Mouse (Mus musculus): ENCODE measurements around the gene Osbpl9.

DNA sequence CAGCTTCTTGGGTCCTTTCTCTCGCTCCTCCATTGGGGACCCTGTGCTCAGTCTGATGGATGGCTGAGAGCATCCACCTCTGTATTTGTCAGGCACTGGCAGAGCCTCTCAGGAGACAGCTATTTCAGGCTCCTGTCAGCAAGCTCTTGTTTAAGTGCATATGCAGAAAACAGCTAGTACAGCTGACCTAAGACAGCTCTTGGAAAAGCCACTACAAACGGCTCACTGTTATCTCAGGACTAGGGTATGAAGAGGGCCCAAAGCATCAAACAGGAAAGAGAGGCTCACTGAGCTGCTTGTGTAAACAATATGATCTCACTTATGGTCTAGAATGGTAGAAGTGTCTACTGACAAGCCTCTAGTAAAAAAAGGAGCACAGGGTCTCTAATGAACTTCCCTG is 107.8 kb downstream of the Osbpl9 start:
- no peak for TF ChIP-seq GABPA (IDR thresholded peaks at IDR 0.05; ENCODE audit: insufficient replicate concordance, low read depth, low read length)
- TF ChIP-seq EP300 (IDR thresholded peaks at IDR 0.05; ENCODE audit: low read length): no peak
- TF ChIP-seq HCFC1 (IDR thresholded peaks at IDR 0.05; ENCODE audit: low read depth, low read length): no peak
- no peak for TF ChIP-seq CTCF (conservative IDR thresholded peaks at IDR 0.05 in 1 of 2, IDR thresholded peaks at IDR 0.05 in 1 of 2; ENCODE audit: low read depth in 2 of 2, low read length in 2 of 2)
- TF ChIP-seq POLR2A (IDR thresholded peaks at IDR 0.05; ENCODE audit: low read depth, low read length): no peak
- TF ChIP-seq BHLHE40 (IDR thresholded peaks at IDR 0.05; ENCODE audit: low read depth, low read length): no peak
- TF ChIP-seq KAT2A (IDR thresholded peaks at IDR 0.05; ENCODE audit: insufficient replicate concordance, low read length): no peak

Data from CH12.LX (cell line).